Mouse (Mus musculus) spleen, postnatal 36 days (tissue): ENCODE data around the gene D2hgdh.
"Not testable (repeated sequence)": the region's sequence is repeated elsewhere in the genome, so short reads cannot be mapped to it uniquely, and the experiment has no call there.

Source experiments
- DNase-seq, 2 experiments: peaks; one replicate each; pipeline ENCODE4 v3.0.0; 2022; ENCODE audit warnings: low spot score in 2 of 2, mixed read lengths in 1 of 2

D2hgdh gene

DNA sequence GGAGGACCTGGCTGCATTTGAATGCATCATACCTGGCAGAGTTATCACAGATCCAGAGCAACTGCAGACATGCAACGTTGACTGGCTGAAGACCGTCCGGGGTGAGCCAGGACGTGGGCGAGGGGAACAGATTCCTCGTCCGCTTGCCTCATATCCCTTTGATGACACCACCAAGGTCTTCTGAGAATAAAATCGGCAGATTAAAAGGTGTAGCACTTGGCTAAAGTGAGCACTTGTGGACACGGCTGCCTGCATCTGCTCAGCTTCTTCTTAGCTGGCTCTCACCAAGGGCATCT, 1.8 kb downstream of the D2hgdh start:
- no peak for DNase-seq

DNA sequence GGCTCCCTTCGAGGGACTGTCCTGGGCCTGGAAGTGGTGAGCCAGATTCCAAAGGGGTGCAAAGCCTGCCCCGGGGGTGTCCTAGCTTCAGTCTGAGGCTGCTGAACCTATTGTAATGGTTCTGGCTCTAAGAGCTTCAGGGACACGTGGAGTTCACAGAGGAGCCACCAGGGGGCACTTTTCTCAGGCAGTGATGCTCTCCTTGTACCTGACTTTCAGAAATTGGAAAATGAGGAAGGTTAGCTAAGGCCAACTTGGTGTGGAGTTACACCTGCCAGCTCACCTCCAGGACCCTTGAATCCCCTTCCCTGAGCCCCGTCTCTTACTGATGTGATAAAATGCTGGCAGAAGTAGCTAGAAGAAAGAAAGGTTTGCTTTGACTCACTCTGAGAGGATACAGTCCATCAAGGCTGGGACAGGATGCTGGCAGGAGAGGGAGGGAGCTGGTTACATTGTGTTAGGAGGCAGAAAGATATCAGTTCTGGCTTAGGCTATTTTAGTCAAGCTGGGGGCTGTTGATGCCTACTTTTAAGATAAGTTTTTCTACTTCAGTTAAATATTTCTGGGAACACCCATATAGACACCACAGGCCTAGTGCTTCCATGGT, 8.1 kb downstream of the D2hgdh start:
- not testable (repeated sequence) for DNase-seq

DNA sequence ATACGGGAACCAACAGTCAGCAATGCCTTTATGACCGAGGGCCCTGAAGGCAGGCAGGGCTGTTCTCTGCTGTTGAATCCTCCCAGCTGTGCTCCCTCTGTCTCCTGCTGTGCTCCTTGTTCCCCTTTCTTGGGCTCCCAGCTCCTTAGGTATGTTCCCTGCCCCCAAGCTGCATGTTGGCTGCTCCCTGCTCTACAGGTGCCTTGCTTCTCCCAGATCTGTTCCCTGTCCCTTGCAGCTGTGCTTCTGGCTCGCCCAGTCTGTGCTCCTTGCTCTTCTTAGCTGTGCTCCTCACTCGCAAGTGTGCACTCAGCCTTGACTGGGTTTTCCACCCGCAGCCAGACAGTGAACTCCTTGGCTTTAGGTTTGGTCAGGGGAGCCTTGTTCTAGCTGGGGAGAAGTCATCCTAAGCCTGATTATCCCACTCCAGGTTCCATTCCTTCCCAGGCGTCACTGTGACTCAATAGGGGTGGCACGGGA, 10.0 kb downstream of the D2hgdh start:
- no peak for DNase-seq

DNA sequence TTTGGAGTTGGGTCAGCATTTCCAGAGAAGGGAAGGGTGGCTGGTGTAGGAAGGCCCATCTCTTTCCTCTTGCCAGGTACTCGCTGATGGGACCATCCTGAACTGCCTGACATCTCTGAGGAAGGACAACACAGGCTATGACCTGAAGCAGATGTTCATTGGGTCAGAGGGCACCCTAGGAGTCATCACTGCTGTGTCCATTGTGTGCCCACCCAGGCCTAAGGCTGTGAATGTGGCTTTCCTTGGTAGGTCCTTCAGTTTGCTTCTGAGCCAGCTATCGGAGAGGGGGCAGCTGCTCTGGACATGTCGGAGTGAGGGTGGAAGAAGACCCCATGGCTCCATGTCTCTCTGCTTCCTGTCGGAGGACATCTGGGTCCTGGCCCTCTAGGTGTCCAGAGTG, 10.5 kb downstream of the D2hgdh start:
- DNase-seq: no peak

DNA sequence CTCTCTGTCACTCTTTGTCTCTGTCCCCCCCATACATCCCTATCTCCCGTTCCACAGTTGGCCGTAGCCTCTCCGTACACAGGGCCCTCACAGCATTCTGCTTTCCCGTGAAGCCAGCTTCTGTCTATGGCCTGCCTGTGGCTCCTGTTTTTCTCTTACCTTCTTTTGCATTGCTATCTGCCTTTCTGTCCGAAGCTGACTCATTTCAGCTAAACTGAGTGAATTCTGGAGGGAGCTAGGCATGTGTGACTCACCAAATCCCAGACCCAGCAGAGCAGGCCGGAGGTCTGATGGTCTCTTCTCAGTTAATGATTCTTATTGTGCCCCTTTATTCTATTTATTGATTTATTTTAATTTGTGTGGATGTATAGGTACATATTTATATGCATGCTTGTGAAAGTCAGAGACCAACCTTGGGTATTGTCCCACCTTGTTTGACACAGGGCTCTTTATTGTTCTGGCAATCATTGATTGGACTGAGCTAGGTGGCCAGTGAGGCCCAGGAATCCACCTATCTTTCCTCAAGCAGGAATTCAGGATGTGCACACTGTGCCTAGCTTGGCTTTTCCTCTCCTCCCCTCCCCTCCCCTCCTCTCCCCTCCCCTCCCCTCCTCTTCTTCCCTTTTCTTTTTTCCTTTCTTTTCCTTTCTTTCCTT, 11.3 kb downstream of the D2hgdh start:
- DNase-seq: no peak

DNA sequence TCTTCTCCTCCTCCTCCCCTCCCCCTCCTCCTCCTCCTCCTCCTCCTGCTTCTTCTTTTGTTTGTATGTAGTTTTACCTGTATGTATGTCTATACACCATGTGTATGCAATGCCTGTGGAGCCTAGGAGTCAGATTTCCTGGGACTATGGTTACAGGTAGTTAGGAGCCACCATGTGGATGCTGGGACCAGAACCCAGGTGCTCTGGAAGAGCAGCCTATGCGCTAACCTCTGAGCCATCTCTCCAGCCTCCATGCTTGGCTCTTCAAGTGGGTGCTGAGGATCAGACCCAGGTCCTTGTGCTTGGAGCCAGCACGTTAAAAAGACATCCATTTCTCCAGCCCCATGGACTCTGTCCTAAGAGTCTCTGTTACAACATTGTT, 11.8 kb downstream of the D2hgdh start:
- DNase-seq: no peak

DNA sequence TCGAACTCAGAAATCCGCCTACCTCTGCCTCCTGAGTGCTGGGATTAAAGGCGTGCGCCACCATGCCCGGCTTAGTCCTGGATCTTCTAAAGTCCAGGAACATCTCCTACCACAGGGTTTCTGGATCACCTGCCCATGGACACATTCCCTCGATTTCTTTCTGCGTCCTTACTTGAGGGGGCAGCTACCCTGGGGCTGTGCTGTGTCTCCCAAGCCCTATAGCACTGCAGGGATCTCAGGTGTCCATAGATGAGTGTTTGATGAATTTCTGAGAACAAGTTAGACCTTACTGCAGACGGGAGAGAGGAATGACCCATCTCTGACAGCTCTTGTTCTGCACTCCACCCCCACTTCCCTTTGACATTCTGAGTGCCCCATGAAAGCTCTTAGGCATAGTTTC, 12.6 kb downstream of the D2hgdh start:
- no peak for DNase-seq

DNA sequence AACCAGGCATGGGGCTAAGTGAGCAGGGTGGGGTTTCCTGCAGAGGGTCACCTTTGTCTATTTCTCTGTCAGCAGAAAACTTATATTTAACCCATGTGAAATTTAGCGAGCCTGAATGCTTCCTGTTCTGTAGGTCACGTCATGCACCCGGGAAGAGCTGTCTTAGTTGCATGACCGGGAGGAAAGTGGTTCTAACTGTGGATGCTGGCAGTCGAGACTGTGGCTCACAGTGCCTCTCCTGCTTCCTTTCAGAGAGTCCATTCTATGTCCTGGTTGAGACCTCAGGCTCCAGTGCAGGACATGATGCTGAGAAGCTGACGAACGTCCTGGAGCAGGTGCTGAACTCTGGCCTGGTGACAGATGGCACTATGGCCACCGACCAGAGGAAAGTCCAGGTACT, 13.9 kb downstream of the D2hgdh start:
- not testable (repeated sequence) for DNase-seq

DNA sequence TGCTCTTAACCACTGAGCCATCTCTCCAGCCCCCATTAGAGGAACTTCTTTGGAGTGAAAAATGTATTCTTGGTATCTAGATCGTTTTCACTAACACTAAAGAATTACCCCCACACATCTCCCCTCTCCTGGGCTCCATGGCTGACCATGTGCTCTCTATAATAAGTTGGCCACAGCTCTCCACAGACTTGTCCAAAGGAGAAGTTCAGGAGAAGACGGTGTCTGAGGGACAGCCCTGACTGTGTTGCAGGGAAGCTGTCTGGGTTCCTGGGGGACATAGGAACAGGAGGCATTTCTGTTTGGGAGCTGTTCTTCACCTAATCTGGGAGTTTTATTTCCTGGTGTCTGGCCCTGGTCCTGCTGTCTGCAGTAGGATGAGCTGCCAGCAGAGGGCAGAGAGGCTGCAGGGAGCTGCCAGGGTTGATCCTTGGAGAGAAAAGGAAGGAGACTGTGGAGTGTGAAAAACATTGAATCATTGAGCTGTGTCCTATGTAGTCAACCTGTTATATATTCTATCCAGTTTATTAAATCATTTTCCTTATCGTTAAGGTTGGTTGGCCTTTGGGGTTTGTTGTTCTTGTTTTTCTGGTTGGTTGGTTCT, 21.2 kb downstream of the D2hgdh start:
- not testable (repeated sequence) for DNase-seq

DNA sequence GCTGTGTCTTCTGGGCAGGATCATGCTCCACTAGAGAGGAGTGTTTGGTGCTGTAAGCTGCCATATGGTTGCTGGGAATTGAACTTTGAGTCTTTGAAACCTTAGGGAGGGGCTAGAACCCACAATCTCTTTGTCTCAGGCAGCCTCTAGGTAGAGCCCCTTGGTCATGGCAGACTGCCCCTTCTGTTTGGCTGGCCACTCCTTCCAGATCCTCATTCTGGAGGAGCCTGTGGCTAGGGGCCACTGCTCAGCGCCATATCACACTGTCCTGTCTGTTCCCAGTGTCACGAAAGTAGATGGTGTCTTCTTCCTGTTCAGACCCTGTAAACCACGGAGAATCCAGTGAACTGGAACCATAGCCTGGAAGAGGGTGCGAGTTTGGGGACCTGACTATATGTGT, 31.1 kb downstream of the D2hgdh start:
- DNase-seq: not testable (repeated sequence)

DNA sequence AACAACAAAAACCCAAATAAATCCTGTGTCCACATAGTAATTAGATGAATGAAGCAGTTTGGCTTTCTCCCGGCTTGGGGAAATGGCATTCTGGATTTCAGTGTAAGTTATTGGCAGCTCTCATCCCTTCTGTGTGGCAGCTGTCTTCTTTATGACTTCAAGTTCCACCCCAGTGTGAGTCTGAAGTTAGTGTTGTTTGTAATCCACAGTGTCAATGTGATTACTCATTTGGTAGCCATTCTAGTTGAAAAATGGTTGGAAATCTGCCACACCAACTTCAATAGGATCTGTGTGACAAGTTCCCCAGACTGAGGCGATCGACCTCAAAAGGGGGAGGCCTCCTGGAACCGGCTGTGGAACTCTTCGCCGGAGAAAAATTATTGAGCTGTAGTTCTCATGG, 32.7 kb downstream of the D2hgdh start:
- DNase-seq: no peak

DNA sequence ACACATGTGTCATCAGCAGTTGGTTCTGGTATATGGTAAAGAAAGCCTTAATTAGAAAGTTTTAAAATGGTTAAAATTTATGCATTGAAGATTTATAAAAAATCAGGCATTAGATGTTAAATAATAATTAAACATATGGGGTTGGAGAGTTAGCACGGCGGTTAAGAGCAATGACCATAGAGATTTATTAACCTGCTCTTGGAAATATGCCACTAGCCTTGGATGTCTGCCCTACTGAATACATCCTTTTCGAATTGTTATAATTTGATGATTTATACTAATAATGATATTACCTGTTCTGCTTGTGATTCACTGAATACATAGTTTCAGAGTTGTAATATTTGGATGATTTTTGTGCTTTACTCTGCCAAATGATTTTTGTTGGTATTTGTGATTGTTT, 33.3 kb downstream of the D2hgdh start:
- no peak for DNase-seq

DNA sequence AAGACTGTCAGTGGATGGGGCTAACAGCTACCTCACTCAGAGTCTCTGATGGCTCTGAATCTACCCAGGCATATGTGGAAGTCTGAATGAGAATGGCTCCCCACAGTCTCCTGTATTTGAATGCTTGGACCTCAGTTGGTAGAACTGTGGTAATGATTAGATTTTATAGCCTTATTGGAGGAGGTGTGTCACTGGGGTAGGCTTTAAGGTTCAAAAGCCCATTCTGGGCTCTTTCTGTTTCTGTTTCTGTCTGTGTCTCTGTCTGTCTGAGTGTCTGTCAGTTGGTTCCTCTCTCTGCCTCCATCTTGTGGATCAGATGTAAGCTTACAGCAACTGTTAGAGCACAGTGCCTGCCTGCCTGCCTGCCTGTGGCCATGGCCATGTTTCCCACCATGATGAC, 34.9 kb downstream of the D2hgdh start:
- no peak for DNase-seq

DNA sequence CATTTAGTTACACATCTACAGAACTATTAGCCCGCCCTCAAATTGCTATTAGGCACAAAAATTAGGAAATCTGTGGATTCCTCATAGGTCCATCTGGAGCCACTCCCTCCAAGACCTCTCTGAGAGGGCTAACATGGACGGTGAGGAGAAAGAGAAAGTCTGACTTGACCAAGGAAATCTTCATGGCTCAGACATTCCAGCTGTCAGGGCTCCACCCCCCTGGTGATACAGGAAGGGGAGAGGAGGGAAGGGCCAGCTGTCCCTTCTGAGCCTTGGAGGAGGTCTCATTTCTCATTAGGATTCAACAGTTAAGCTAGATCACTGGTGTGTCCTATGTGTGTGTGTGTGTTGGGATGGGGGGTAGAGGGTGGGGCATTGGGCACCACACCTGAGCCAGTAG, 36.3 kb downstream of the D2hgdh start, which contains the start of gene Gal3st2:
Gene Gal3st2 (plus strand): TSS at position 259 of the 400 bp plus-strand sequence.
- not testable (repeated sequence) for DNase-seq

DNA sequence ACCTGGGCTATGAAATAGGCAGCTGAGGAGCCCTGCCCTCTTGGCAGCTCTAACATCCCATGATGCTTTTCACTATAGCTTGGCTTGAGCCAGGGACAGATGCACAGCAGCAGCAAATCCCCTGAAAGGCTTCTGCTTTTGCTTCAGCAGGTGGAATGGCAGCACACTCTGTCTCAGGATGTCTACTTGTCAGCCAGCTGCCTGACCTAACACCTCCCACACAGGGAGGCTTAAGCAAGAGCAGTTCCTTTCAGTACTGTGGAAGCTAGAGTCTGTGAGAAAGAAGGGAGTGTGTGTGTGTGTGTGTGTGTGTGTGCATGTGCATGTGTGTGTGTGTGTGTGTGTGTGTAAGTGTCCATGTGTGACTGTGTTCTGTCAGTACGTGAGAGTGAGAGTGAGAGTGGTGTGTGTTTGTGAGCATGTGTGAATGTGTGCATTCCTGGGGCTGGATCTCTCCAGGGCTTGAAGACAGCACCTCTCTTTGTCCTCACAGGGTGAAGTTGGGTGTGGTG, 46.9 kb downstream of the D2hgdh start:
- not testable (repeated sequence) for DNase-seq

DNA sequence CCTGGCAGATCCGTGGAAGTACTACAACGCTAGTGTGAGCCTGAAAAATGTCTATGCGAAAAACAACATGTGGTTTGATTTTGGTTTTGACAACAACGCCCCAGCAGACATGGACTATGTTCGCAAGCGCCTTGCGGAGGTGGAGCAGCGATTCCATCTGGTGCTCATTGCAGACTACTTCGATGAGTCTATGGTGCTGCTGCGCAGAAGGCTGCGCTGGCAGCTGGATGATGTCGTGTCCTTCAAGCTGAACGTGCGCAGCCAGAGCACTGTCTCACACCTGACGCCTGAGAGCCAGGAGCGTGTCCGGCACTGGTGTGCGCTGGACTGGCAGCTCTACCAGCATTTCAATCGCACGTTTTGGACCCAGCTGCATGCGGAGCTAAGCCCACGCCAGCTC, 49.7 kb downstream of the D2hgdh start:
- not testable (repeated sequence) for DNase-seq

DNA sequence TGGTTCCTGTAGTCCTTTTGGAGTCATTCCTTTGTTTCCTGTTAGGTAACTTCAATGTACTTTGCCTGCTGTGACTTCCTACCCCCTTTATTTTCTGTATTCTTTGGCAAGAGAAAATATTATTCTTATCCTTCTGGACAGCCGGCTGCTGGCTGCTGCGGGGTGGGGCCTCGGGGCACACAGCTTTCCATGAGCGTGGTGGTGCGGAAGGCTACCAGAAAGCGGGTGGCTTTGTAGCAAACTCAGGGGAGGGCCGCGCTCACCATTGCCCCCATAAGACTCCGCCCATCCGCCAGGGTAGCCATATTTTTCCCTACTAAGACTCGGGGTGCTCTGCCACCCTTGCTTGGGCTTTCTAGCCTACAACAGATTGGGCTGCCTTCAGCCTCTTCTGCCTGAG, 57.1 kb downstream of the D2hgdh start:
- not testable (repeated sequence) for DNase-seq

DNA sequence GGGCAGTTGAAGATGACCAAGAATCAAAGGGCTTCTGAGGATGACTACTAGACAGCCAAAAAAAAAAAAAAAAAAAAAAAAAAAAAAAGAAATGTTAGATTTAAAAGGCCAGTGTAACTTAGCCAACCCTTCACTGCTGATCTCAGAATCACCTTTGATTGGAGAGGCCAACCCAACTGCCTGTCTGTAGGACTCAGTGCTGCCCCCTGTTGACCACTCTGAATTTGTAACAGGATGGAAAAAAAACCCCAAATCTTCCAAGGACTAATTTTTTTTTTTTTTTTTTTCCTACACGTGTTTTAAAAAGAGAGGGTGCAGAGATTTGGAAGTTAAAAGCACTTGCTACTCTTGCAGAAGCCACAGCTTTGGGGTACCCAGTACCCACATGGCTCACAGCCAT, 66.2 kb downstream of the D2hgdh start:
- DNase-seq: not testable (repeated sequence)

DNA sequence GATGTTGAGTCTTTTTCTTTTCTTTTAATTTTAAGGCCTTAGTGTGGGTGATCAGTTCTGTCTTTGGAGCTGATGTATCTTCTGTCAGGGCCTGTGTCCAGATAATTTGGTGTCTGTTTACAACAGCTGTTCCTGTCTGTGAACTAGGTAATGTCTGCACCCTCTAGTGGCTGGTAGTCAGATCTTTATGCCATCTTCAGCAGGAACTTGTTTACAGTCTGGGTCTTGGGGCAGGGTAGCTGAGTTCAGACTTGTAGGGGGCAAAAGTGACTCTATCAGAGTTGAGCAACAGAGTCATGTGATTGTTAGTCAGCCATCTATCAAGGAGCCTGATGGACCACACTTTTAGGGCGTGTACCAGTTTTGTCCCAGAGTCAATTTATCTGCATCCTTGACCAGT, 72.7 kb downstream of the D2hgdh start:
- DNase-seq: not testable (repeated sequence)

DNA sequence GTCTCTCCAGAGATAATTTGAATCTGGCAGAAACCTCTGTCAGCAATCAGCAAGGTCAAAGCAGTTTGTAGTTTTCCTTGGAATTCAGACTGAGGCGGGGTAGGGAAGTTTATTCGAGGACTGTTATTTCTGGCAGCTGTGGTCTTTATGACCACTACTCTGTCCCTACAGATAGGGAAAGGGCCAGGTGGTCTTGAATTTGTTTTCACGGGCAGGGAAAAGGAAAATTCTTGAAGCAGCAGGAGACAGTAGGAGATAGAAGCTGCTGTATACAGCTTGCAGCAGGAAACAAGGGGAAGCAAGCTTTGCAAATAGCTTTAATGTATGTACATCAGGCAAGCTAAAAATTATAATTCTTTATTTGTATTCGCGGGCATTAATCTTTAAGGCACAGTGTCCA, 76.6 kb downstream of the D2hgdh start:
- DNase-seq: not testable (repeated sequence)
